Mouse (Mus musculus) heart, postnatal 0 days (tissue): ENCODE data around the gene Ankmy1.

ENCODE experiments used
- CTCF ChIP-seq: IDR thresholded peaks from 2 replicates; pipeline ENCODE4 v1.5.1; 2016; ENCODE audit warnings: antibody characterized with exemption, control low read depth, low read depth
- EP300 ChIP-seq: IDR thresholded peaks from 2 replicates; pipeline ENCODE4 v1.6.1; 2016; ENCODE audit warnings: antibody characterized with exemption, low read depth

GRCm38 (mm10) chr1:92937797-92938196 lies 35.1 kb upstream of the Ankmy1 start:
- TF ChIP-seq CTCF, result no peak
- no peak for TF ChIP-seq EP300
